Mouse (Mus musculus) lung, adult 2 months (tissue): ENCODE measurements at regions not wholly inside any gene's neighbourhood (a gene's known extent, or its start where the extent isn't known, plus 50 kb on each side); places are given as distances from the start of the nearest gene placed in this dataset.

Experiments used
- CTCF ChIP-seq: fragments of 200-500 bp; IDR thresholded peaks from 2 replicates; pipeline ENCODE4 v1.5.1; 2011; ENCODE audit warnings: mild to moderate bottlenecking, low read length, control low read depth; ENCODE audit not compliant: insufficient read depth
- POLR2A ChIP-seq: fragments of 200-500 bp; IDR thresholded peaks from 2 replicates; pipeline ENCODE4 v1.6.1; 2011; ENCODE audit warnings: low read depth, mild to moderate bottlenecking, control low read depth, low read length, borderline replicate concordance; ENCODE audit errors: extremely low read depth

DNA sequence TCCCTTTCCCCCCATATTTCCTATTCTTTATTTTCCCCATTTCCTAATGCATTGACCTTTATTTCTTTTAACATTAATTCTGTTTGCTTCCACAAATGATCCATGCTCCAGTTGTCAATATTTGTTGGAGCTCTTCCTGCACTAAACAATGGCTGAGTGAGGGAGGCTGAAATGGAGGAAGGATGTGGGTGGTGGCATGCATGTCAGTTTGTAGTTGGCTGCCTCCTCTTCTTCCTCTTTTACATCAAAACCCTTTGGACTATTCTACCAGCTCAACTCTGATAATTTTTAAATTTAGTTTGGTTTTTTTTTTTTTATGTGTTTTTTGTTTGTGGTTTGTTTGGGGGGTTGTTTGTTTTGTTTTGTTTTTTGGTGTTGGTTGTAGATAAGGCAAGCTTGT lies 313.5 kb upstream of the Meis1 start:
- TF ChIP-seq CTCF (no peak), POLR2A (no peak)
